Mouse (Mus musculus): ENCODE measurements around the gene Gm49661. TPM values are rescaled to one million over a fixed set of nuclear protein-coding genes. Genes with fewer than 3 reads are reported as not detected.

The Gm49661 gene
- total RNA-seq (2014; rRNA removed) (not detected in 2 replicates), polyA plus RNA-seq (2015; fragmentation: Nextera tagmentation; extraction: Ambion mirVana) (not detected in 2 replicates)

DNA sequence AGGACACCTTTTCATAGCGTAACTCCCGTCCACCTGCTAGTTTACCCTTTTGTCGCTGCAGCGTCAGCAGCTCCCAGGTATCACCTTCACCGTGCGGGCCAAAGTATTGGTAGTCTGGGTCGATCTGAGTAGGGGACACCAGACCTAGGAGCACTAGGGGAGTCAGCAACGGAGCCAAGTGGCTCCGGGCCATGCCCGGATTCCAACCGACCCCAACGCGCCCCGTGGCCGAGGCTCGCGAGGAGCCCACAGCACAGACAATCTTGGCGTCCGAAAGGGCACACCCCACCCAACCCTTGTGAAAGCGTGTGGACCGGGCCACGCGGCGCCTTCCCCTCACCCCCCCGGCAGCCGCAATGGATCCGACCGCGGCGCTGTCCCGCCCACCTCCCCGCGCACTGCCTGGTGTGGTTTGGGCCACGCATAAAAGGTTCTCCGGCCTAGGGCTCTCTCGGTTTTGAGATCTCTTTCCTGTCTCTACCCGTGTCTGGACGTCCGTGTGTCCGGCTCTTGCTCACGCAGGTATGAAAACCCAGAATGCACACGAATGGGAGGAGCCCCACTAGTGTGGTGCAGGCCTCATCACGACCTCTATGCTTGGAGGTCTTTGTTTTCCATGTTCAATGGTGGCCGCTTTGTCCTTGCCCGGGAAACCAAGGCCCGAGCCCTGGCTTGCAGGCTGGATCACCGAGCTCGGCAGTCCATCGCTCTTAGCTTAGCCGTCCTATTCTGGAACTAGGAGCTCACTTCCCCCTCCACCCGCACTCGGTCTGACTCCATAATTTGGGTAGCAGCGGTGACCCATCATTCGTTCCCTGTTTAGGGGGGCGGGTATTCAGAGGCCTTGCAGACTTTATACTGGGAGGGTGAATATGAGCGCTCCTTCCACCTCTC is at the start of gene Gm49661, which contains the start of the genes Prdx2 and Rnaseh2a:
Gene Gm49661, minus strand, starts transcription at position 193 of the 894 bp plus-strand sequence.
Gene Prdx2, plus strand, starts transcription at position 347 of the 894 bp plus-strand sequence.
Gene Rnaseh2a, minus strand, starts transcription at position 527 of the 894 bp plus-strand sequence.
- TF ChIP-seq CTCF (IDR thresholded peaks at IDR 0.05; ENCODE audit: low read depth) = 0 out of 2 replicates have a peak, but pooled peaks have one; percentile 8
- Histone ChIP-seq H3K36me3 (ENCODE audit: insufficient read depth) (peaks cover 28% of the 10 kb centered on the region), H3K27ac (ENCODE audit: low read depth, low read length) (peak within 1 kb of the TSS; percentile 89), H3K9me3 (ENCODE audit: low read length) (no peaks in the 10 kb centered on the region), H3K4me2 (ENCODE audit: low read depth) (peak within 1 kb of the TSS; percentile 91), H3K4me3 (ENCODE audit: low read depth, low read length) (peak within 1 kb of the TSS; percentile 85), H3K27me3 (ENCODE audit: insufficient read depth, low read length) (no peaks in the 10 kb centered on the region), H3K4me1 (ENCODE audit: insufficient read depth) (peaks cover 16% of the 10 kb centered on the region), H3K9ac (peak within 1 kb of the TSS; percentile 97)
- WGBS = 2% methylated on average over 56 of the region's 56 CpGs
- ATAC-seq (peak; percentile 81), DNase-seq (peak; percentile 92)

DNA sequence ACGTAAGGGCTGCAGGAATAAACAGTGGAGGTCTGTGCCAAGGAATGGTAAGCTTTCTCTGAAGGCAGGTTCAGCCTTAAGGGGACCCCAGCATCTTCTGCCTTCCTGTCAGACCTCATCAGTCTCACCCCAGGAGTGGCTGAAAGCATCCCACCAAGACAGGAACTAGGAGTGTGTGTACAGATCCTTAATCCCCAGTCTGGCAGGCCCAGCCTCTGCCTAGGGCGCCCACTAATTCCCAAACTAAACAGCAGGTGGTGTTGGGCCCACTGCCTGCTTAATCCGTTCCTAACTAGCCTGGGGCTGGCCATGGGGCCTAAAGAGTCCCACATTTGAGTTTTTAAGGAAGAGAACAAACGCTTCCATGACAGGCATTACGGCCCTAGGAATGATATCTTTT is 48.0 kb upstream of the Gm49661 start:
- Histone ChIP-seq H3K4me3 (ENCODE audit: low read depth, low read length) (no peak overlapping the region), H3K9me3 (ENCODE audit: low read length) (no peaks in the 10 kb centered on the region), H3K4me2 (ENCODE audit: low read depth) (no peak overlapping the region), H3K4me1 (ENCODE audit: insufficient read depth) (no peaks in the 10 kb centered on the region), H3K36me3 (ENCODE audit: insufficient read depth) (peaks cover 38% of the 10 kb centered on the region), H3K9ac (no peak overlapping the region), H3K27ac (ENCODE audit: low read depth, low read length) (no peak overlapping the region), H3K27me3 (ENCODE audit: insufficient read depth, low read length) (peaks cover 19% of the 10 kb centered on the region; the same call in 1 of the 2 replicates)
- DNase-seq (no peak), ATAC-seq (no peak)
- TF ChIP-seq CTCF (IDR thresholded peaks at IDR 0.05; ENCODE audit: low read depth) = no peak
- 21% methylated on average over 5 of the region's 5 CpGs for WGBS

GRCm38 (mm10) chr8:85016724-85017123 is 47.5 kb upstream of the Gm49661 start:
- H3K4me1 ChIP-seq (ENCODE audit: insufficient read depth) = no peaks in the 10 kb centered on the region
- H3K4me2 ChIP-seq (ENCODE audit: low read depth) = no peak overlapping the region
- DNase-seq (no peak), ATAC-seq (no peak)
- peaks cover 20% of the 10 kb centered on the region; the same call in 1 of the 2 replicates for H3K27me3 ChIP-seq (ENCODE audit: insufficient read depth, low read length)
- no peak for TF ChIP-seq CTCF (IDR thresholded peaks at IDR 0.05; ENCODE audit: low read depth)
- no peaks in the 10 kb centered on the region for H3K9me3 ChIP-seq (ENCODE audit: low read length)
- H3K36me3 ChIP-seq (ENCODE audit: insufficient read depth) = peaks cover 34% of the 10 kb centered on the region
- H3K4me3 ChIP-seq (ENCODE audit: low read depth, low read length) = no peak overlapping the region
- no peak overlapping the region for H3K27ac ChIP-seq (ENCODE audit: low read depth, low read length)
- H3K9ac ChIP-seq = no peak overlapping the region
- 63% methylated on average over 10 of the region's 10 CpGs for WGBS

DNA sequence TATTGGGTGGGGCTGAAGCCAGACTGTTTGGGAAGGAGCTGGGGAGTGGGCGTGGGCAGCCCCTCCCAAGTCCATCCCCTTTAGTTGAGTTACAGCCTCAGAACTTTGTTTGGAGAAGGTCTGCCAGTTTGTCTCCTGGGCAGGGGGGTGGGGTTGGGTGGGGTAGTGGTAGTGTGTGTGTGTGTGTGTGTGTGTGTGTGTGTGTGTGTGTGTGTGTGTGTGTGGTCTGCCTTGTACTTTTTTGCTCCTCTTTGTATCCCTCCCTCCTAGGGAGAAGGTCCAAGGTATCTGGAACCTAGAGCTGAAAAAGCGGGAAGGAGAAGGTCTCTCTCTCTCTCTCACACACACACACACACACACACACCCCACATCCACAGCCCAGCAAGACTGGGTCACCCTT is 45.2 kb upstream of the Gm49661 start, which contains the start of gene Best2:
Gene Best2, minus strand, starts transcription at position 101 of the 400 bp plus-strand sequence.
- no peak within 1 kb of the TSS for H3K27ac ChIP-seq (ENCODE audit: low read depth, low read length)
- ATAC-seq (no peak), DNase-seq (no peak)
- H3K9me3 ChIP-seq (ENCODE audit: low read length) = no peaks in the 10 kb centered on the region
- H3K4me1 ChIP-seq (ENCODE audit: insufficient read depth) = no peaks in the 10 kb centered on the region
- peaks cover 26% of the 10 kb centered on the region for H3K36me3 ChIP-seq (ENCODE audit: insufficient read depth)
- 81% methylated on average over 2 of the region's 2 CpGs for WGBS
- H3K27me3 ChIP-seq (ENCODE audit: insufficient read depth, low read length) = peaks cover 30% of the 10 kb centered on the region
- H3K4me3 ChIP-seq (ENCODE audit: low read depth, low read length) = peak within 1 kb of the TSS; percentile 35
- peak within 1 kb of the TSS; percentile 47 for H3K9ac ChIP-seq
- H3K4me2 ChIP-seq (ENCODE audit: low read depth) = peak within 1 kb of the TSS; percentile 62
- no peak for TF ChIP-seq CTCF (IDR thresholded peaks at IDR 0.05; ENCODE audit: low read depth)

DNA sequence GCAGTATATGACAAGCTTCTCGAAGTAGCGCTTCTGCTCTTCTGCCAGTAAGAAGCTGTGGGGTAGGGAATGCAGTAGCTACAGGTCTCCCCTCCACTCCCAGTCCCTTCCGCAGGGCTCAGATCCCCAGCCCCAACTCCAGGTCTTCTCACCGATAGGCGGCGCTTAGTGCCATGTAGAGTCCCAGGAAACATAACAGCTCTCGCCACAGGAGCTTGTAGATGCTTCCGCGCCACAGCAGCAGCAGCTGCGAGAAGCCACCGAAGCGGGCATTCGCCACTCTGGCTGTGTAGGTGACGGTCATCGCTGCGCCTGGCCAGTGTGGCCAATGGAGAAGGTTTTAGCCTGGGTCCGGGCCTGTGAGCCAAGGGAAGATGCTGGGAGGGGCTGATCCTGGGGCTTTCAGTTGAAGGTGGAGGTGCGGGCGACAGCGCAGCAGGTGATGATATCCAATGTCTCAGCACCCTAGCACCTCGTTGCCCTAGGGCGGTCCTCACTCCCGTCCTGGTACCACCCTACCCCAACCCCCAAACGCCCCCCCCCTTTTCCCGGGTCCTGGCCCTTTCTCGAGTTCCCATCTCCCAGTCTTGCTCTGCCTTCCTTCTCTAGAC is 44.1 kb upstream of the Gm49661 start:
- Histone ChIP-seq H3K4me3 (ENCODE audit: low read depth, low read length) (peak overlapping the region; percentile 35), H3K4me1 (ENCODE audit: insufficient read depth) (no peaks in the 10 kb centered on the region), H3K36me3 (ENCODE audit: insufficient read depth) (peaks cover 16% of the 10 kb centered on the region), H3K9me3 (ENCODE audit: low read length) (no peaks in the 10 kb centered on the region), H3K27me3 (ENCODE audit: insufficient read depth, low read length) (peaks cover 30% of the 10 kb centered on the region), H3K4me2 (ENCODE audit: low read depth) (peak overlapping the region; percentile 62), H3K9ac (peak overlapping the region; percentile 47), H3K27ac (ENCODE audit: low read depth, low read length) (no peak overlapping the region)
- TF ChIP-seq CTCF (IDR thresholded peaks at IDR 0.05; ENCODE audit: low read depth) = peak; percentile 79
- ATAC-seq (peak; percentile 89), DNase-seq (peak; percentile 79)
- 5% methylated on average over 25 of the region's 26 CpGs for WGBS

- WGBS = 18% methylated on average over 28 of the region's 28 CpGs
- no peak for TF ChIP-seq CTCF (IDR thresholded peaks at IDR 0.05; ENCODE audit: low read depth)
- H3K4me2 ChIP-seq (ENCODE audit: low read depth) = no peak overlapping the region
Measured at GRCm38 (mm10) chr8:85011242-85011641, 42.0 kb upstream of the Gm49661 start.

More at GRCm38 (mm10) chr8:85011242-85011641, 42.0 kb upstream of the Gm49661 start:
- Histone ChIP-seq H3K9me3 (ENCODE audit: low read length) (no peaks in the 10 kb centered on the region), H3K36me3 (ENCODE audit: insufficient read depth) (no peaks in the 10 kb centered on the region), H3K4me3 (ENCODE audit: low read depth, low read length) (no peak overlapping the region), H3K27ac (ENCODE audit: low read depth, low read length) (no peak overlapping the region), H3K27me3 (ENCODE audit: insufficient read depth, low read length) (peaks cover 30% of the 10 kb centered on the region), H3K9ac (no peak overlapping the region), H3K4me1 (ENCODE audit: insufficient read depth) (no peaks in the 10 kb centered on the region)
- no peak for DNase-seq
- ATAC-seq = no peak

Data from forebrain, postnatal 0 days (tissue).